ENCODE assay signal across 14 mouse cellular contexts in genomic region chr1:86632732-86633380, GRCm38 (mm10). TPM values are rescaled to one million over a fixed set of nuclear protein-coding genes. Genes with fewer than 3 reads are reported as not detected.
A peak's percentile ranks its signal among the peaks of the same experiment; 100 is the strongest.
DNase-seq lines count a peak whose midpoint lies in the region; ATAC-seq and TF ChIP-seq lines count a peak whose summit lies in the region.
"Had no signal": no experiment of that assay in that cellular context is flagged by ENCODE, and none has a peak within 500 bp of the region (broad histone marks: within the 10 kb centered on the region; RNA-seq: fewer than 3 reads in every experiment).

No protein-coding gene starts in this region.

- 24% methylated on average over 6 of the region's 6 CpGs for WGBS in kidney, embryonic 16.5 days
- WGBS in small intestine, adult 2 months = 19% methylated on average over 6 of the region's 6 CpGs

- H3K36me3 ChIP-seq in kidney, embryonic 16.5 days (ENCODE audit: insufficient read depth, low read length) = no peaks in the 10 kb centered on the region
- H3K36me3 ChIP-seq in small intestine, adult 2 months (ENCODE audit: control insufficient read depth, insufficient read depth, low read length) = no peaks in the 10 kb centered on the region
- H3K36me3 ChIP-seq: heart, embryonic 15.5 days had no signal

- TF ChIP-seq CTCF in small intestine, adult 2 months (IDR thresholded peaks at IDR 0.05; ENCODE audit: extremely low read depth, insufficient read length, insufficient replicate concordance, low read depth, low read length) = no peak

- H3K9ac ChIP-seq in kidney, embryonic 16.5 days (replicated peaks; ENCODE audit: low read length) = no peak overlapping the region
- H3K9ac ChIP-seq: heart, embryonic 15.5 days had no signal

- H3K4me2 ChIP-seq in kidney, embryonic 16.5 days (replicated peaks; ENCODE audit: low read depth, low read length) = 0 out of 2 replicates have a peak overlapping the region, but pooled peaks have one; percentile 7
- H3K4me2 ChIP-seq: heart, embryonic 15.5 days had no signal

- H3K27me3 ChIP-seq in kidney, embryonic 16.5 days (ENCODE audit: insufficient read depth, low read length) = 0 out of 2 replicates have a peak, but pooled peaks cover 2% of the 10 kb centered on the region
- H3K27me3 ChIP-seq in small intestine, adult 2 months (ENCODE audit: control insufficient read depth, insufficient read depth, low read length) = no peaks in the 10 kb centered on the region
- H3K27me3 ChIP-seq: heart, embryonic 15.5 days had no signal

- peak; percentile 11 for DNase-seq in adrenal gland, postnatal 25 days
- DNase-seq in adrenal gland, adult (ENCODE audit: inconsistent age in 2 of 2, low spot score in 1 of 2) = no peak
- DNase-seq in kidney, postnatal 36 days = no peak
- no peak for DNase-seq in yolk sac, embryonic 10.5 days (ENCODE audit: low spot score)
- DNase-seq in lung, postnatal 10 days = no peak
- DNase-seq: cerebellum, adult 9-11 months; right cerebral cortex, postnatal 14 days; thymus, postnatal 14 days had no signal

- peaks cover 12% of the 10 kb centered on the region for H3K4me1 ChIP-seq in kidney, embryonic 16.5 days (ENCODE audit: insufficient read depth, low read length)
- peaks cover 22% of the 10 kb centered on the region; the same call in 1 of the 2 replicates for H3K4me1 ChIP-seq in small intestine, adult 2 months (ENCODE audit: control insufficient read depth, insufficient read depth, insufficient read length, low read length)
- H3K4me1 ChIP-seq: heart, embryonic 15.5 days had no signal

- H3K4me3 ChIP-seq in kidney, embryonic 16.5 days (ENCODE audit: low read length) = no peak overlapping the region
- H3K4me3 ChIP-seq in small intestine, adult 2 months (ENCODE audit: low read depth, low read length) = no peak overlapping the region
- H3K4me3 ChIP-seq: heart, embryonic 15.5 days; layer of hippocampus, adult 2 months had no signal

- no peaks in the 10 kb centered on the region for H3K9me3 ChIP-seq in kidney, embryonic 16.5 days (ENCODE audit: low read length)
- H3K9me3 ChIP-seq: heart, embryonic 15.5 days had no signal

- TF ChIP-seq POLR2A in small intestine, adult 2 months (IDR thresholded peaks at IDR 0.05; ENCODE audit: low read depth, low read length) = no peak

- H3K27ac ChIP-seq in kidney, embryonic 16.5 days (ENCODE audit: low read length) = peak overlapping the region; percentile 52; the same call in 1 of the 2 replicates
- H3K27ac ChIP-seq in small intestine, adult 2 months (ENCODE audit: insufficient read depth, low read depth, low read length) = peak overlapping the region; percentile 50
- H3K27ac ChIP-seq: heart, embryonic 15.5 days; layer of hippocampus, adult 2 months had no signal

- peak; percentile 65 for ATAC-seq in kidney, embryonic 16.5 days (ENCODE audit: low FRiP score, low TSS enrichment)
- peak; percentile 32 to 56; a peak in 2 of 4 replicates for ATAC-seq in hematopoietic stem cell, adult 5-6 weeks (replicated peaks in 1 of 2; ENCODE audit: insufficient read depth in 1 of 2, low FRiP score in 2 of 2, low TSS enrichment in 1 of 2, low read depth in 1 of 2, poor library complexity in 2 of 2, severe bottlenecking in 2 of 2)

RNA-seq across cellular contexts. Expression of gene Nppc, which starts 37.5 kb away (rescaled TPM):
- not detected in 2 replicates for total RNA-seq in adrenal gland, postnatal 25 days (2021)
- 3.0 and 3.6 TPM in 2 replicates for polyA plus RNA-seq in kidney, embryonic 16.5 days (2015; fragmentation: Nextera tagmentation; extraction: Ambion mirVana)
- not detected in 2 replicates for total RNA-seq in hematopoietic stem cell, adult 5-6 weeks (2017)
- polyA plus RNA-seq in small intestine, adult 2 months (2012; rRNA removed) = 0.18 TPM in 1 of 2 replicates, not detected in the other
- total RNA-seq: adrenal gland, postnatal 4 days had no signal

RNA-seq across cellular contexts. Expression of gene Cops7b, which starts 50.2 kb away (rescaled TPM):
- 16.8 and 18.0 TPM in 2 replicates for total RNA-seq in adrenal gland, postnatal 25 days (2021)
- polyA plus RNA-seq in kidney, embryonic 16.5 days (2015; fragmentation: Nextera tagmentation; extraction: Ambion mirVana) = 45.4 and 47.6 TPM in 2 replicates
- 10.0 and 15.0 TPM in 2 replicates for total RNA-seq in hematopoietic stem cell, adult 5-6 weeks (2017)
- polyA plus RNA-seq in small intestine, adult 2 months (2012; rRNA removed) = 10.7 and 18.4 TPM in 2 replicates

RNA-seq across cellular contexts. Expression of gene Pde6d, which starts 50.4 kb away (rescaled TPM):
- total RNA-seq in adrenal gland, postnatal 25 days (2021) = 29.9 and 36.9 TPM in 2 replicates
- 50.9 and 52.8 TPM in 2 replicates for polyA plus RNA-seq in kidney, embryonic 16.5 days (2015; fragmentation: Nextera tagmentation; extraction: Ambion mirVana)
- 11.5 and 11.8 TPM in 2 replicates for total RNA-seq in hematopoietic stem cell, adult 5-6 weeks (2017)
- 4.0 and 9.7 TPM in 2 replicates for polyA plus RNA-seq in small intestine, adult 2 months (2012; rRNA removed)
